Mouse (Mus musculus) CD4-positive naive resting alpha-beta T cell, adult 57 days (primary cell): Measurements from ENCODE around the gene Olfr203. TPM values are rescaled to one million over a fixed set of nuclear protein-coding genes. Genes with fewer than 3 reads are reported as not detected.

Source experiments
- total RNA-seq: library from RNA; stranded (reverse); gene quantifications from one replicate; pipeline ENCODE4 v1.2.4, GENCODE M21; 2023

The Olfr203 gene
- total RNA-seq = not detected

DNA sequence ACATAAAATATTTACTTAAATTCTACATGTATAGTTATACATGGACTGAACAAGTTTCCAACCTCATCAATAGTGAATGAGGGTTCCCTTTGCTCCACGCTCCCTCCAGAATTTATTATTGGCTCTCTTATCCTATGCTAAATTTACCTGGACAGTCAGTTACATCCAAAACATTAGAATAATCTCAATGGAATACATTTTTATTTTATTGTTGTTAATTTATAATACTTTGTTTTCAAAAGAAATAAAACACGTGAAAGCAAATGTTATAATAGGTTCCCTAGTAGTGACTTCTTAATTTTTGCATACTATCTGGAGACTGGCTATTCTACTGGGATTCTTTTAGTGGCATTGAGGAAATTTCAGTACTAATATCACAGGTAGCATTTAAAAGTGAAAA lies at the start of gene Olfr203:
TSS of gene Olfr203 (plus strand) at position 301 of the 400 bp plus-strand sequence.

GRCm38 (mm10) chr16:59272532-59272931 lies 26.1 kb upstream of the Olfr203 start, which contains the start of gene Olfr201:
Gene Olfr201 (minus strand): TSS chr16:59272632.

DNA sequence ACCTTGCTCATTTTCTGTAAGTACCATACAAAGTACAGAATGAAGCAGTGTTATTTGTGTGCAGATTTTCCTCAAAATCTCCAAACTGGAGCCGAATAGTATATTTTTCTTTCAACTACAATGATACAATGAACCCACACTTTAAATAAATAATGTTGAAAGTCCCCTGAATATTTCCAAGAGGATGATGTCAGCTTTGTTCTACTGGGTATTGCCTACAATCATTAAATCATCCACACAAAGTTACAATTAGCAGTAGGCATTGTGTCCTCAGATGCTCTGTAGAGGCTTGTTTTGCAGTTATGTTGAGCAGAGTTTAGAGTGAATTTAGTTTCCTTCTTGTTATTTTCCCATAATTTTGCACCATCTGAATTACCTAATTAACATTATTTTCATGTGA lies 12.0 kb upstream of the Olfr203 start, which contains the start of gene Olfr202:
TSS of gene Olfr202 (minus strand) at position 101 of the 400 bp plus-strand sequence.

DNA sequence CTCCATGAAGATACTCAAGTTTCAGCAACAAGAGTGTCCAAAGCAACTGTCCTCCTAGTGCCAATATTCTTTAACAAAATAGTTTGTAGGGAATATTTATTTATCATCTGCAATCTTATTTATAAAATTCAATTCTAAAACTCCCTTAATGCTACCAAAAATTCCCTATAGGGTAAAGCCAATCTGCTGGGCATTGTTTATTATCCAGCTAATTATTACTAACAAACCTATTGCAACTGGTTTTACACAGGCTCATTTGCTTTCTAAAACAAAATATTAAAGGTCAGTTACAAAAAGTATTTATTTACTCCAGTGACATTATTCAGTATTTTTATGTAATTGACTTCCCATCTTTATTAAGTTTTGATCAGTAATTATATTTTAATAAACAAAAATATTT lies 19.5 kb downstream of the Olfr203 start, which contains the start of gene Olfr204:
TSS of gene Olfr204 (minus strand) at position 101 of the 400 bp plus-strand sequence.

GRCm38 (mm10) chr16:59331038-59331437 lies 32.4 kb downstream of the Olfr203 start, which contains the start of gene Olfr205:
Gene Olfr205 (minus strand): TSS chr16:59331138.

DNA sequence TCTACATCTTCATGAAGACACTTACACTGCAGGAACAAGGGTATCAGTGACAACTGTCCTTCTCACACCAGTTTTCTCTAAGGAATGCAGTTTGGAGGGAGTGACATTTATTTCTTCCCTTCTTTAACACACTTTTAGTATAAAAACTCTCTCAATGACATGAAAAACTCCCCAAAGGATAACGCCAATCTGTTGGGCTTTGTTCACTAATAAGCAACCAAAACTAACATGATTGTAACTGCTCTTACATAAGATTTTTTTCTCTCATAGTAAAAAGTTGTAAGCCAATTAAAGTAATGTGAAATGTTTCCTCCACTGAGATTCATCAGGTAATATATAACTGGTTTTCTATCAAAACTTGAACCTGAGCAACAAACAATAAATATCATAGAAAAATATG lies 50.5 kb downstream of the Olfr203 start, which contains the start of gene Olfr206:
TSS of gene Olfr206 (minus strand) at position 101 of the 400 bp plus-strand sequence.

Other genes starting within 250 kb of the Olfr203 start
- gene Olfr190, start 220.9 kb upstream of the Olfr203 start, total RNA-seq = not detected
- not detected for gene Olfr191, start 209.1 kb upstream of the Olfr203 start, total RNA-seq
- gene Olfr193, start 187.0 kb upstream of the Olfr203 start, total RNA-seq = not detected
- gene Olfr194, start 177.8 kb upstream of the Olfr203 start, total RNA-seq = not detected
- not detected for gene Olfr195, start 151.8 kb upstream of the Olfr203 start, total RNA-seq
- not detected for gene Olfr196, start 128.4 kb upstream of the Olfr203 start, total RNA-seq
- not detected for gene Olfr198, start 95.3 kb upstream of the Olfr203 start, total RNA-seq
- gene Olfr199, start 79.1 kb upstream of the Olfr203 start, total RNA-seq = not detected
- gene Olfr201, start 26.2 kb upstream of the Olfr203 start, total RNA-seq = not detected
- gene Olfr202, start 12.1 kb upstream of the Olfr203 start, total RNA-seq = not detected
- not detected for gene Olfr204, start 19.4 kb downstream of the Olfr203 start, total RNA-seq
- not detected for gene Olfr205, start 32.3 kb downstream of the Olfr203 start, total RNA-seq
- not detected for gene Olfr206, start 50.4 kb downstream of the Olfr203 start, total RNA-seq
- not detected for gene Olfr209, start 65.1 kb downstream of the Olfr203 start, total RNA-seq
- not detected for gene Gabrr3, start 108.5 kb downstream of the Olfr203 start, total RNA-seq
- 34.6 TPM for gene Riox2, start 172.9 kb downstream of the Olfr203 start, total RNA-seq